Mouse (Mus musculus): ENCODE results near the gene Banp.

- TF ChIP-seq CTCF (IDR thresholded peaks at IDR 0.05; ENCODE audit: borderline replicate concordance, extremely low read depth, insufficient read depth, insufficient read length) (no peak), POLR2A (IDR thresholded peaks at IDR 0.05; ENCODE audit: borderline replicate concordance, extremely low read depth, insufficient read depth, insufficient read length, poor library complexity, severe bottlenecking) (no peak)
Measured at GRCm38 (mm10) chr8:121985673-121986072, 36.1 kb downstream of the Banp start.

All from brain, embryonic 14.5 days (tissue).